Comparison of ENCODE assay signal across 27 mouse cellular contexts in genomic region chr15:79187819-79188218, GRCm38 (mm10). TPM values are rescaled to one million over a fixed set of nuclear protein-coding genes. Genes with fewer than 3 reads are reported as not detected.
"Had no signal": no experiment of that assay in that cellular context is flagged by ENCODE, and none has a peak within 500 bp of the region (broad histone marks: within the 10 kb centered on the region; RNA-seq: fewer than 3 reads in every experiment).

No protein-coding gene starts in this region.

- H3K4me3 ChIP-seq: heart, adult 2 months; heart, embryonic 13.5 days; heart, embryonic 15.5 days; hindbrain, embryonic 12.5 days; intestine, embryonic 15.5 days; layer of hippocampus, adult 2 months; limb, embryonic 13.5 days; limb, embryonic 15.5 days had no signal

- H3K9me3 ChIP-seq: heart, embryonic 13.5 days; heart, embryonic 15.5 days; hindbrain, embryonic 12.5 days; intestine, embryonic 15.5 days; limb, embryonic 13.5 days; limb, embryonic 15.5 days had no signal

- H3K27me3 ChIP-seq: heart, embryonic 13.5 days; heart, embryonic 15.5 days; hindbrain, embryonic 12.5 days; intestine, embryonic 15.5 days; limb, embryonic 13.5 days; limb, embryonic 15.5 days had no signal

- H3K9ac ChIP-seq: forebrain, postnatal 0 days; heart, embryonic 13.5 days; heart, embryonic 15.5 days; hindbrain, embryonic 12.5 days; hindbrain, embryonic 14.5 days; intestine, embryonic 15.5 days; limb, embryonic 13.5 days; limb, embryonic 15.5 days had no signal

- ATAC-seq: forebrain, postnatal 0 days; hindbrain, embryonic 16.5 days; inflammation-experienced regulatory T-cells, adult 6 months; intestine, embryonic 15.5 days; intestine, postnatal 0 days had no signal

- H3K36me3 ChIP-seq: heart, embryonic 13.5 days; heart, embryonic 15.5 days; hindbrain, embryonic 12.5 days; intestine, embryonic 15.5 days; limb, embryonic 13.5 days; limb, embryonic 15.5 days had no signal

- H3K27ac ChIP-seq: heart, adult 2 months; heart, embryonic 13.5 days; heart, embryonic 15.5 days; hindbrain, embryonic 12.5 days; hindbrain, embryonic 14.5 days; intestine, embryonic 15.5 days; layer of hippocampus, adult 2 months; limb, embryonic 13.5 days; limb, embryonic 15.5 days had no signal

- DNase-seq: forebrain, postnatal 0 days; gastrocnemius, postnatal 14 days; gastrocnemius, postnatal 36 days; heart, adult 11 months; heart, adult 2 months; heart, postnatal 14 days; heart, postnatal 36 days; kidney, adult 18-20 months; kidney, adult 8-10 months; kidney, postnatal 10 days; kidney, postnatal 25 days; kidney, postnatal 4 days; layer of hippocampus, postnatal 36 days; left cerebral cortex, postnatal 4 days had no signal

- H3K4me2 ChIP-seq: heart, embryonic 11.5 days; heart, embryonic 13.5 days; heart, embryonic 15.5 days; hindbrain, embryonic 12.5 days; hindbrain, embryonic 14.5 days; intestine, embryonic 15.5 days; limb, embryonic 13.5 days; limb, embryonic 15.5 days had no signal

RNA-seq across cellular contexts. Expression of gene Sox10, which starts 22.8 kb away (rescaled TPM):
- total RNA-seq: hematopoietic stem cell, adult 5-6 weeks had no signal
- polyA plus RNA-seq: inflammation-experienced regulatory T-cells, adult 6 months had no signal

RNA-seq across cellular contexts. Expression of gene Gm49486, which starts 41.4 kb away (rescaled TPM):
- total RNA-seq: hematopoietic stem cell, adult 5-6 weeks had no signal
- polyA plus RNA-seq: inflammation-experienced regulatory T-cells, adult 6 months had no signal
